Mouse (Mus musculus) left cerebral cortex, postnatal 25 days (tissue): ENCODE measurements around the gene Ccr5. TPM values are rescaled to one million over a fixed set of nuclear protein-coding genes. Genes with fewer than 3 reads are reported as not detected.
"Not testable (repeated sequence)": the region's sequence is repeated elsewhere in the genome, so short reads cannot be mapped to it uniquely, and the experiment has no call there.

Experiments used
- DNase-seq, 2 experiments: peaks; one replicate each; pipeline ENCODE4 v3.0.0; 2022; ENCODE audit warnings: low spot score in 2 of 2, mixed read lengths in 1 of 2
- intact Hi-C: fragments of 180-260 bp; cut with DNase I; formaldehyde crosslinking; loops from one replicate; pipeline ENCODE4 v1.15.1; 2025
- total RNA-seq, 2 experiments: library from RNA; stranded (reverse); gene quantifications; 2 replicates each; pipeline ENCODE4 v1.2.3; 2021

Gene Ccr5
- 1 to 10 TPM; 7.5 to 9.1 TPM for total RNA-seq

- intact Hi-C loops = no loop called here
- no peak for DNase-seq
These were observed at the start of gene Ccr5 for GRCm38 (mm10) chr9:124121387-124122184. Gene Ccr5 (plus strand): TSS chr9:124121543.

GRCm38 (mm10) chr9:124079803-124080202 is 41.5 kb upstream of the Ccr5 start:
- intact Hi-C loops = no loop called here
- no peak for DNase-seq

GRCm38 (mm10) chr9:124080471-124080870 is 40.9 kb upstream of the Ccr5 start:
- DNase-seq, intact Hi-C loops: not testable (repeated sequence)

GRCm38 (mm10) chr9:124090441-124090840 is 30.9 kb upstream of the Ccr5 start:
- no peak for DNase-seq

GRCm38 (mm10) chr9:124099127-124099526 is 22.2 kb upstream of the Ccr5 start:
- DNase-seq = no peak
- intact Hi-C loops = no loop called here

More at GRCm38 (mm10) chr9:124090441-124090840, 30.9 kb upstream of the Ccr5 start:
- intact Hi-C loops = no loop called here

GRCm38 (mm10) chr9:124100357-124100756 is 21.0 kb upstream of the Ccr5 start:
- DNase-seq = no peak
- intact Hi-C loops = no loop called here

GRCm38 (mm10) chr9:124101723-124102122 is 19.6 kb upstream of the Ccr5 start, which contains the start of gene Ccr2:
Gene Ccr2 (plus strand): TSS chr9:124101950.
- intact Hi-C loops = no loop called here
- DNase-seq = no peak

GRCm38 (mm10) chr9:124103199-124103598 is 18.1 kb upstream of the Ccr5 start:
- intact Hi-C loops = no loop called here
- DNase-seq = no peak

GRCm38 (mm10) chr9:124105196-124105595 is 16.1 kb upstream of the Ccr5 start:
- intact Hi-C loops = no loop called here
- no peak for DNase-seq

- intact Hi-C loops = no loop called here
These were observed 14.1 kb upstream of the Ccr5 start for GRCm38 (mm10) chr9:124107232-124107631.

GRCm38 (mm10) chr9:124108356-124109127 is 12.8 kb upstream of the Ccr5 start:
- DNase-seq = no peak
- intact Hi-C loops = no loop called here

More at GRCm38 (mm10) chr9:124107232-124107631, 14.1 kb upstream of the Ccr5 start:
- no peak for DNase-seq

- DNase-seq = no peak
- intact Hi-C loops = no loop called here
These were observed 9.3 kb upstream of the Ccr5 start for GRCm38 (mm10) chr9:124111997-124112396.

GRCm38 (mm10) chr9:124112591-124113239 is 8.6 kb upstream of the Ccr5 start:
- no peak for DNase-seq
- intact Hi-C loops = no loop called here

GRCm38 (mm10) chr9:124113777-124114176 is 7.6 kb upstream of the Ccr5 start:
- DNase-seq = no peak
- intact Hi-C loops = no loop called here

- intact Hi-C loops = no loop called here
- DNase-seq = no peak
These were observed 2.9 kb upstream of the Ccr5 start for GRCm38 (mm10) chr9:124118489-124118888.

GRCm38 (mm10) chr9:124125576-124125975 is 4.2 kb downstream of the Ccr5 start:
- DNase-seq = no peak
- intact Hi-C loops = no loop called here

GRCm38 (mm10) chr9:124126373-124126772 is 5.0 kb downstream of the Ccr5 start:
- intact Hi-C loops = no loop called here
- DNase-seq = no peak

- no peak for DNase-seq
- intact Hi-C loops = no loop called here
These were observed 6.1 kb downstream of the Ccr5 start for GRCm38 (mm10) chr9:124127412-124127811.

GRCm38 (mm10) chr9:124128379-124128778 is 7.0 kb downstream of the Ccr5 start:
- intact Hi-C loops = loop anchor here (2.0 kb wide), 1 partner anchor 144 kb away; no protein-coding TSS in a partner anchor
- peak; percentile 69 to 71 for DNase-seq

- not testable (repeated sequence) for DNase-seq
These were observed 11.6 kb downstream of the Ccr5 start for GRCm38 (mm10) chr9:124132899-124133298.

More at GRCm38 (mm10) chr9:124132899-124133298, 11.6 kb downstream of the Ccr5 start:
- intact Hi-C loops = not testable (repeated sequence)
